Mouse (Mus musculus): Measurements from ENCODE around the gene Osbpl10. TPM values are rescaled to one million over a fixed set of nuclear protein-coding genes. Genes with fewer than 3 reads are reported as not detected.
A peak's percentile ranks its signal among the peaks of the same experiment; 100 is the strongest.

Osbpl10 gene
- total RNA-seq, 1 experiment from 2014 or later: 7.7 TPM

- DNase-seq: peak; percentile 64
These were observed 110.1 kb downstream of the Osbpl10 start for GRCm38 (mm10) chr9:115088295-115088993.

GRCm38 (mm10) chr9:115089644-115090043 is 111.3 kb downstream of the Osbpl10 start:
- no peak for DNase-seq

DNA sequence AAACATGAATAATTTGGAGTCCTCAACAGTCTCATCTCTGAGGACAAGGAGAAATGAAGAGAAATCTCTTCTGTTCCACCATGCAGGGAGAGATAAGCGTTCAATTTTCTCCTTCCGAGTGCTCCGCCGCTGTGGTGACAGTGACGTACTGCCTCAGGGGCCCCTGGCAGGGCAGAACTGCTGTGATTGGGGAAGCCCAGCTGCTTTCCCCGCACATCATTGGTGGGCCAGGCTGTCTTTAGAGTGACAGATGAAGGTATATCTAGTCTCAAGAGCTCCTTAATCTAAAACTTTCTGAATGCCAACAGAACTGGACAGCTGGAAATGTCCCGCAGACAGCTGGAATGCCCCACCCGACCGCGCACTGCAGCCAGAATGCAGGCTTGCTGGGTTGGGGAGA is 118.1 kb downstream of the Osbpl10 start:
- DNase-seq: no peak

DNA sequence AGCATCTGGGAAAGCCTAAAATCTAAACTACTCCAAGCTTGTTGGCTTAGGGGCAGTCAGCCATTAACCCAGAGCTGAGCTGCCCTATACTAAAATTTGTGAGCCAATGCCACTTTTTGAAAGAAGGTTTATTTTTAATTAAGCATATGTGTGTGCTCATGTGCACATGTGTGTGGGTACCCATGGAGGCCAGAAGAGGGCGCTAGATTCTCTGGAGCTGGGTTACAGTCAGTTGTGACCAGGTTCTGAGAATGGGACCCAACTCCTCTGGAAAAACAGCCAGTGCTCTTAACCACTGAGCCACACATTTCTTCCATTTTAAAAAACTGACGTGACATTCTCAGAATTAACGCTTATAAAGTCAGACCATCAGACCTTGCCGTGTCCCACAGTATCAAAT is 119.0 kb downstream of the Osbpl10 start:
- no peak for DNase-seq

- DNase-seq: no peak
These were observed 122.0 kb downstream of the Osbpl10 start for GRCm38 (mm10) chr9:115100181-115100915.

GRCm38 (mm10) chr9:115107430-115107829 is 129.1 kb downstream of the Osbpl10 start:
- peak; percentile 25 for DNase-seq

DNA sequence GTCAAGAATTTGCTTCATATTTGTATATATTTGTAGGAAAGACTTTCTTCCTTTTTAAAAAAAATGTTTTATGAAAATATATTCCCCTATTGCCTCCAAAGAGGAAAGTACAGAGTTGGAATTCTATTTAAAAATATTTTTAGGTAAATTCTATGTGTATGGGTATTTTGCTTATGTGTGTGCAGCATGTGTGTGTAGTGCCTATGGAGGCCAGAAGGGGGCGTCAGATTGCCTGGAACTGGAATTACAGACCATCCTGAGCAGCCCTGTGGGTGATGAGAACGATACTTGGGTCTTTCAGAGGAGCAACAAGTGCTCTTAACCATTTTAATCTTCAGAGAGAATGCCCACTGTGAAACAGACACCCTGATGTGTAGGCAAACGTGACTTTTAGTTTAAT is 132.3 kb downstream of the Osbpl10 start:
- DNase-seq: no peak

- DNase-seq: no peak
These were observed 138.9 kb downstream of the Osbpl10 start for GRCm38 (mm10) chr9:115117314-115117713.

- peak; percentile 68 for DNase-seq
These were observed 141.9 kb downstream of the Osbpl10 start for GRCm38 (mm10) chr9:115120276-115120675.

DNA sequence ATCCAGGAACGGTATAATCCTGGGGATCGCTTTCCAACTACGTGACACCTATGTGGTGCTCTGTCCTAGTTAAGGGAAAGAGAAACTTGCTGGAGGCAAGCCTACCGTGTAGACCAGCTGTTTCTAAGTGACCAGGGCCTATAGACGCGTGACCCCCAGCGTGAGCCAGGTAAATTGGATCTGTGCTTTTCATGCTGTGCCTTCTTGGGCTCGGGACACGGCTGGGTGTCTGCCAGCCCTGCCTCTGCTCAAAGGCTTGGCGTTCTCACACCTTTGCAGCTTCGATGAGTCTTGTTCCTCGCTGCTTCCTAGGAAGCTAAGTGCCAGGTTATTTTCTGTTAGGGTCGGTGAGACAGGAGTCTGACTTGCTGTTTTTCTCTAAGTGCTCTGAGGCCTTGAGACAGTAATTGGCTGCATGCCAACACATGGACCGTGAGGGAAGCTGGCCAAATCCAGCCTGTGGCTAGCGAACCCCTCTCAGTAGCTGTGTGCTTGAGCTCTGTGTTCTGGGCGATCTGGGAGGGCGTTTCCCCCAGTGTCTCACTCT is 142.4 kb downstream of the Osbpl10 start:
- DNase-seq: peak; percentile 69

- no peak for DNase-seq
These were observed 149.0 kb downstream of the Osbpl10 start for GRCm38 (mm10) chr9:115127342-115127741.

DNA sequence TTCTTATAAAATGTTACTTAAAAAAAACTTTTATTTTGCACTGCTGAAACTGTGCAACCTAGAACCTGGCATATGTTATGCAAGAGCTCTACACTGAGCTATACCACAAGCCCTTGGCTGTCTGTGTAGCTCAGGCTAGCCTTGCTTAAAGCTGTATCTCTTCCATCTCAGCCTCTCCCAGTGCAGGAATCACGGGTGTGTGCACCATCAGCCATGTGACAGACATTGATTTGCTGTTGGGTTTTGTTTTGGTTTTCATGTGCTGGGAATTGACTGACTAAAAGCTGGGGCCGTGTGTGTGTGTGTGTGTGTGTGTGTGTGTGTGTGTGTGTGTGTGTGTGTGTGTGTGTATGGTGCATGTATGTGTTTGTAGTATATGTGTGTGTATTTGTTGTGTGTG is 155.6 kb downstream of the Osbpl10 start:
- DNase-seq: no peak

DNA sequence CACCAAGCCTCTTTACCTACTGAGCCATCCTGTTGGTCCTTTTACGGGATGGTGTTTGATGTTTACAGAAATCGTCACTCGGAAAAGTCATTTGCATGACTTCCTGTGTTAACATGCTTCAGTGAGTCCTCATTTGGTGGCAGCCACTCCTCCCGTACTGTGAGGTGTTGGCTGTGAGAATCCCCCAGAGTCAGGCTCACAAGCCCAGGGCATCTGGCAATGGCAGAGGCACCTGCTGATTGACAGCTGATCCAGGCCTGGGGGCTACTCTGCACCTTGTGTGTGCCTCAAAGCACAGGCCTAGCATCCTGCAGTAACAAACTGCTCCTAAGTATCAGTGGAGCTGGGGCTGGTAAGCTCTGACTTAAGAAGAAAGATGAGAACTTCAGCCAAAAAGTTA is 156.4 kb downstream of the Osbpl10 start:
- no peak for DNase-seq

DNA sequence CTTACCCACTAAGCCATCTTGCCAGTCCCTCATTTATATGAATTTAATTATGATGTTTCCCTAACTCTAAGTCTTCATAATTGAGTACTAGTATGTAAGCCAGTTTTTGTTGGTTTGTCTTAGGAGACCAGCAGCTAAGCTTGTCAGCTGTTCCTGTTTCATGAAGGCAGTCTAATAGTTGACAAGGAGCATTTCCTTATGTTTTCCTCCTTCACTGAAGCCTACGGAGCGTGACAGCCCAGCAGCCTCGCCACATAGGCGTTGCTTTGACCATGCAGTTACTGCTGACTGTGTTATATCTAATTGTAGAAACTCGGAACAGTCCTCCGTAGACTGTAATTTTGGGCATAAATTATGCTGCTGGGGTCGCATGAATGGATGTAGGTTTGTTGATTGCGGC is 157.0 kb downstream of the Osbpl10 start:
- no peak for DNase-seq

GRCm38 (mm10) chr9:115137858-115138257 is 159.5 kb downstream of the Osbpl10 start:
- DNase-seq: no peak

DNA sequence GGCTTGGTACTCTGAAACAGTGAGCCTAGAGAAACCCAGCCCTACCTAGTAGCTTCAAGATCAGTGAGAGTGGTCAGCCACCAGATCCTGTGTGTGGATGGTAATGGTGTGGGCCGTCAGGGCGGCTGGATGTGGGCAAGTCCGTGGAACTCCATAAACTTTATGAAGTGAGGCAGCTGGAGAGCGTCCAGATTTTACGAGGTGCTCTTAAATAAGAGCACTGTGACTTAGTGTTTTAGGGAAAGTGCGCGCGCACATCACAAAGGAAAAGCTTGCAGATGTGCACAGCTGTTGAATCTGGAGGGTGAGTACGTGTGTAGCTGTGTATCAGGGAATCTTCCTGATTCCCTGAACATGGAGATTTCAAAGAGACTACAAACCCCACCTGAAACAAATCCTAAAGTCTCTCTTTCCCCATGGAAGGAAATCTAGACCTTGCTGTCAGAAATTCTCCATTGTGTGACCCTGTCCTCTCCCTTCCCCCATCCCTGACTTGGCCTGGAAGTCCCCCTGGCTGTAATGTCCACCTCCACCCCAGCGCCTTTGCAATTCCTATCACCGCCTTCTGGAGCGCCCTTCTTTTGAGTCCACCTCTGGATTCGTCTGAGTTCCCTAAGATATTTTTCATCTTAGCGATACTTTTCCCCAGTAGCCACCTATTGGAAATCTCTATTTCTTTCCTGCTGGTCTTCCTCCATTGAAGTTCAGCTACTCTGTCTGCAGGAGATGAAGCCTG is 161.4 kb downstream of the Osbpl10 start:
- no peak for DNase-seq

DNA sequence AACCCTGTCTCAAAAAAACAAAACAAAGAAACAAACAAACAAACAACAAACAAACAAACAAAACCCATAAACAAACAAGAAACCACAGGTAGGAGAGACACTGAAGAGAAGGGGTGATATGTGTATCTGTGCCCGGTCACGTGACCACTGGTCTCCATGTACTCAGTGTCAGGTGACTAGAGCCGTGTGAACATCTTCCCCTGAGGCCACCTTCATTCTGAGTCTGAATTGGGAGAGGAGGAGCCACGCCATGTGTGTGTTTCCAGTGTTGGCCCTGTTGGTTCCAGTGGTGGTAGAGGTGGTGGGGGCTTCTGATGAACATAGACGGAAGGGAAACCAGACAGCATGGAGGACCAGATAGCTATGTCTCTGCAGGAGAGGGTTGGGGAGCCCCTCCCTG is 168.8 kb downstream of the Osbpl10 start:
- DNase-seq: no peak

- DNase-seq: no peak
These were observed 169.4 kb downstream of the Osbpl10 start for GRCm38 (mm10) chr9:115147586-115148355.

- no peak for DNase-seq
These were observed 170.8 kb downstream of the Osbpl10 start for GRCm38 (mm10) chr9:115149011-115149756.

DNA sequence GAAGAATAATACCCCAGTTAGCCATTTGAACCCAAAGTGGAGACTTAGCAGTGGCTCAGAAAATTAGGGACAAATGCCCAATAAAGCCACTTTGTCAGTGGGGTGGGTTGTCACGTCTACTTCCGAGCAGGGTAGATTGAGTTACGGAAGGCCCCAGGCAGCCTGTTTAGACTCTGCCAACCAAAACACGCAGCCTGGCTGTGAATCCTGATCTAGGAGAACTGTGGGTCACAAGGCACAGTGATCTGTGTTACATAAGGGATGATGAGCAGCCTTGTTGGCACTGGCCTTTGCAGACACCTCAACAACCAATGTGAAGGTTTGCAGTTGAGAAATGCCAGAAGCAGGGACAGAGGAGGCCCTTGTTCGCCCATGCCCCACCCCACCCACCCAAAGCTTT is 183.2 kb downstream of the Osbpl10 start:
- DNase-seq: no peak

GRCm38 (mm10) chr9:115163031-115163430 is 184.7 kb downstream of the Osbpl10 start:
- peak; percentile 76 for DNase-seq

Measured in adrenal gland, postnatal 25 days (tissue).